Mouse (Mus musculus): ENCODE measurements around the gene Tbx6. TPM values are rescaled to one million over a fixed set of nuclear protein-coding genes. Genes with fewer than 3 reads are reported as not detected.

The Tbx6 gene
- polyA plus RNA-seq (2015; fragmentation: Nextera tagmentation; extraction: Ambion mirVana): 0.90 and 1.3 TPM in 2 replicates

- peak within 1 kb of the TSS; percentile 50 for H3K9ac ChIP-seq (ENCODE audit: low read depth, low read length)
- WGBS (ENCODE audit: insufficient replicate concordance): 19% methylated on average over 22 of the region's 22 CpGs
- no peaks in the 10 kb centered on the region for H3K9me3 ChIP-seq (replicated peaks; ENCODE audit: control insufficient read depth, low read length)
- H3K4me2 ChIP-seq (ENCODE audit: low read depth, low read length): peak within 1 kb of the TSS; percentile 72
- no peaks in the 10 kb centered on the region for H3K27me3 ChIP-seq (ENCODE audit: control insufficient read depth, insufficient read depth, low read depth, low read length)
- no peak for ATAC-seq (ENCODE audit: low read depth)
- H3K4me3 ChIP-seq (ENCODE audit: low read depth, low read length): peak within 1 kb of the TSS; percentile 51
- H3K4me1 ChIP-seq (ENCODE audit: control insufficient read depth, low read depth, low read length): peaks cover 31% of the 10 kb centered on the region
- no peak within 1 kb of the TSS for H3K27ac ChIP-seq (ENCODE audit: low read length)
- H3K36me3 ChIP-seq (ENCODE audit: control insufficient read depth, insufficient read depth): peaks cover 28% of the 10 kb centered on the region
These were observed at the start of gene Tbx6 for GRCm38 (mm10) chr7:126780971-126781635. Gene Tbx6 (plus strand): TSS chr7:126781483.

DNA sequence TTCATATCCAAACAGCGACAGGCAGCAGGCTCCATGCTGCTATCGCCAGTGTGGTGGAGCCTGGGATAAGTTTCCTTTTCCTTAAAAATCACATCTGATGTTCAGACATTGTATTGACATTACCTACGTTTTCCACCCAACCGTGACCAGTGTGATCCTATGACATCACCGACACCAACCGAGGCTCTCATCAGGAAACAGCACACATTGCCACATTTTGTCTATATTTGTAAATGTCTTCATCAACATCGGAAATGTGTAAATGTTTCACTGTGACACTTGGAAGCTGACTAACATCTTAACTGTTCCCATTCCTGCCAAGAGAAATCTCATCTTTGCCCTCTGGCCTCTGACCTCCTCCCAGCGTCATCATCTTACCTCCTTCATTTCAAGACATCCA, 45.2 kb upstream of the Tbx6 start:
- Histone ChIP-seq H3K27me3 (ENCODE audit: control insufficient read depth, insufficient read depth, low read depth, low read length) (no peaks in the 10 kb centered on the region), H3K4me2 (ENCODE audit: low read depth, low read length) (no peak overlapping the region), H3K9me3 (replicated peaks; ENCODE audit: control insufficient read depth, low read length) (no peaks in the 10 kb centered on the region), H3K4me1 (ENCODE audit: control insufficient read depth, low read depth, low read length) (no peaks in the 10 kb centered on the region), H3K27ac (ENCODE audit: low read length) (no peak overlapping the region), H3K36me3 (ENCODE audit: control insufficient read depth, insufficient read depth) (no peaks in the 10 kb centered on the region), H3K4me3 (ENCODE audit: low read depth, low read length) (no peak overlapping the region), H3K9ac (ENCODE audit: low read depth, low read length) (no peak overlapping the region)
- 67% methylated on average over 8 of the region's 8 CpGs for WGBS (ENCODE audit: insufficient replicate concordance)
- no peak for ATAC-seq (ENCODE audit: low read depth)

DNA sequence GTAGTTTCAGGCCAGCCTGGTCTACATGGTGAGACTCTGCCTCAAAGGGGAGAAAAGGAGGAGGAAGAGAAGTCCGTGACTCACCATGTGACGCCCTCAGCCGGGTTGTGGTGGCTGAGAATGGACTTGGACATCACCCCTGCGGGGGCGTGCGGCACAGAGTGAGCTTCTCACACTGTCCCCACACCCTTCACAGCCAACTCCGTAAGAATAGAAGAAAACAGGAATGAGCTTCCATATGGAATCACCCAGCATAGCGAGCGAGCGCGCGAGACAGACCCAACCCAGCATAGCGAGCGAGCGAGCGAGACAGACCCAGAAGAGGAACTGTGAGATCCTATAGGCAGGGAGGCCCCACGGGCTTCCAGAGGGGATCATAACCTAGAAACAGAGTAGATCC, 41.7 kb upstream of the Tbx6 start:
- Histone ChIP-seq H3K9me3 (replicated peaks; ENCODE audit: control insufficient read depth, low read length) (no peaks in the 10 kb centered on the region), H3K36me3 (ENCODE audit: control insufficient read depth, insufficient read depth) (no peaks in the 10 kb centered on the region), H3K9ac (ENCODE audit: low read depth, low read length) (no peak overlapping the region), H3K27ac (ENCODE audit: low read length) (no peak overlapping the region), H3K4me1 (ENCODE audit: control insufficient read depth, low read depth, low read length) (no peaks in the 10 kb centered on the region), H3K4me3 (ENCODE audit: low read depth, low read length) (no peak overlapping the region), H3K27me3 (ENCODE audit: control insufficient read depth, insufficient read depth, low read depth, low read length) (no peaks in the 10 kb centered on the region), H3K4me2 (ENCODE audit: low read depth, low read length) (no peak overlapping the region)
- ATAC-seq (ENCODE audit: low read depth): no peak
- WGBS (ENCODE audit: insufficient replicate concordance): 73% methylated on average over 17 of the region's 17 CpGs

DNA sequence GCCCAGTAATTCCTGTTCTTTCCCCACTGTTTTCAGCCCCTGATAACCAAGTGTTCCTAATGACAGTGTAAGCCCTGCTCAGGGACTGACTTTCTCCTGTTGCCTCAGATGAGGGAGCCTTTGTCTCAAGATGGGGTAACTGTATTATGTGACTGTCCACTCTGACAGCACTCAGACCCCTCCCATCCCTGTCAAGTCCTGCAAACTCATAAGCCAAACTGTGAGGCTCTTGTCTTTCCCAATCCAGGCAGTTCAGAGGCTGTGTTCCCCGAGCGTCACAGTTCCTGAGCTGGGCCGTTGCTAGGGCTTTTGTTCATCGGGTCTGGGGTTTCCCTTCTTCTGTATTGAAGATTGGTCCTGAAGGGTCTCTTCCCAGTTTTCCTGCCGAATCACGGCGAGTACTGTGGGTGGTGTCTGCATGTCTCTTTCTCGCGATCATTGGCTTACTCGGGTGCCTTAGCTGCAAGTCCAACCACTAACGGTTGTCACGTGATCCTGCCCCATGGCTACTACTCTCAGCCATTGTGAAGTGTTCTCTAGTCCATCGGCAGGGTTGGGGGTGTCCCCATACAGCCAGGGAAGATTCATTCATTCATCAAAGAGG, 41.0 kb upstream of the Tbx6 start:
- H3K4me1 ChIP-seq (ENCODE audit: control insufficient read depth, low read depth, low read length): no peaks in the 10 kb centered on the region
- H3K4me3 ChIP-seq (ENCODE audit: low read depth, low read length): no peak overlapping the region
- H3K9ac ChIP-seq (ENCODE audit: low read depth, low read length): no peak overlapping the region
- H3K4me2 ChIP-seq (ENCODE audit: low read depth, low read length): no peak overlapping the region
- no peak for ATAC-seq (ENCODE audit: low read depth)
- WGBS (ENCODE audit: insufficient replicate concordance): 69% methylated on average over 13 of the region's 13 CpGs
- H3K27me3 ChIP-seq (ENCODE audit: control insufficient read depth, insufficient read depth, low read depth, low read length): no peaks in the 10 kb centered on the region
- no peaks in the 10 kb centered on the region for H3K36me3 ChIP-seq (ENCODE audit: control insufficient read depth, insufficient read depth)
- H3K9me3 ChIP-seq (replicated peaks; ENCODE audit: control insufficient read depth, low read length): no peaks in the 10 kb centered on the region
- no peak overlapping the region for H3K27ac ChIP-seq (ENCODE audit: low read length)

DNA sequence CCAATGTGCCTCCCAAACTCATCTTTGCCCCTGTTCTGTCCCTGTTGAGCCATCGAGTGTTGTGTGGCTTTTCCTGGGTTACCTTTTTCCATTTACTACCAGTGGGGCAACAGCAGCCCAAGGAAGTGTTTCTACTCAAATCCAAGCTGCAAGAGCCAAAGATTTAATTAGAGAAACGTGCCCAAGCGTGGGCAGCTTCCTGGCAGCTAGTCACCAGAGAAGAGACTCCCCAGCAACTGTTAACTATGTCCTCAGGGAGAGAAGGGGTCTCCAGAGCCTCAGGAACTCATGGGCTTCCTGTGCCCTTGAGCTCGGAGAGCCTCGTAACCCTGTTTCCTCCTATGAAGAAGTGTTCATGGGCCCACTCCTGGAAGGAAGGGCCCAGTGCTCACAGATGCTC, 40.3 kb upstream of the Tbx6 start:
- H3K4me1 ChIP-seq (ENCODE audit: control insufficient read depth, low read depth, low read length): no peaks in the 10 kb centered on the region
- no peak overlapping the region for H3K27ac ChIP-seq (ENCODE audit: low read length)
- WGBS (ENCODE audit: insufficient replicate concordance): 44% methylated on average over 5 of the region's 5 CpGs
- no peak overlapping the region for H3K4me3 ChIP-seq (ENCODE audit: low read depth, low read length)
- H3K36me3 ChIP-seq (ENCODE audit: control insufficient read depth, insufficient read depth): no peaks in the 10 kb centered on the region
- no peaks in the 10 kb centered on the region for H3K9me3 ChIP-seq (replicated peaks; ENCODE audit: control insufficient read depth, low read length)
- ATAC-seq (ENCODE audit: low read depth): no peak
- no peaks in the 10 kb centered on the region for H3K27me3 ChIP-seq (ENCODE audit: control insufficient read depth, insufficient read depth, low read depth, low read length)
- H3K9ac ChIP-seq (ENCODE audit: low read depth, low read length): no peak overlapping the region
- no peak overlapping the region for H3K4me2 ChIP-seq (ENCODE audit: low read depth, low read length)

GRCm38 (mm10) chr7:126741452-126741851, 39.8 kb upstream of the Tbx6 start:
- H3K4me2 ChIP-seq (ENCODE audit: low read depth, low read length): no peak overlapping the region
- no peak overlapping the region for H3K4me3 ChIP-seq (ENCODE audit: low read depth, low read length)
- no peak overlapping the region for H3K27ac ChIP-seq (ENCODE audit: low read length)
- no peaks in the 10 kb centered on the region for H3K36me3 ChIP-seq (ENCODE audit: control insufficient read depth, insufficient read depth)
- no peaks in the 10 kb centered on the region for H3K4me1 ChIP-seq (ENCODE audit: control insufficient read depth, low read depth, low read length)
- WGBS (ENCODE audit: insufficient replicate concordance): 62% methylated on average over 5 of the region's 5 CpGs
- no peak overlapping the region for H3K9ac ChIP-seq (ENCODE audit: low read depth, low read length)
- no peaks in the 10 kb centered on the region for H3K9me3 ChIP-seq (replicated peaks; ENCODE audit: control insufficient read depth, low read length)
- ATAC-seq (ENCODE audit: low read depth): no peak
- H3K27me3 ChIP-seq (ENCODE audit: control insufficient read depth, insufficient read depth, low read depth, low read length): no peaks in the 10 kb centered on the region

GRCm38 (mm10) chr7:126741964-126742482, 39.3 kb upstream of the Tbx6 start:
- no peak for ATAC-seq (ENCODE audit: low read depth)
- H3K9ac ChIP-seq (ENCODE audit: low read depth, low read length): no peak overlapping the region
- no peak overlapping the region for H3K4me2 ChIP-seq (ENCODE audit: low read depth, low read length)
- 78% methylated on average over 13 of the region's 13 CpGs for WGBS (ENCODE audit: insufficient replicate concordance)
- H3K9me3 ChIP-seq (replicated peaks; ENCODE audit: control insufficient read depth, low read length): no peaks in the 10 kb centered on the region
- no peak overlapping the region for H3K4me3 ChIP-seq (ENCODE audit: low read depth, low read length)
- H3K36me3 ChIP-seq (ENCODE audit: control insufficient read depth, insufficient read depth): no peaks in the 10 kb centered on the region
- no peaks in the 10 kb centered on the region for H3K27me3 ChIP-seq (ENCODE audit: control insufficient read depth, insufficient read depth, low read depth, low read length)
- no peaks in the 10 kb centered on the region for H3K4me1 ChIP-seq (ENCODE audit: control insufficient read depth, low read depth, low read length)
- no peak overlapping the region for H3K27ac ChIP-seq (ENCODE audit: low read length)

- no peaks in the 10 kb centered on the region for H3K36me3 ChIP-seq (ENCODE audit: control insufficient read depth, insufficient read depth)
- H3K4me3 ChIP-seq (ENCODE audit: low read depth, low read length): peak overlapping the region; percentile 33
- WGBS (ENCODE audit: insufficient replicate concordance): 28% methylated on average over 12 of the region's 12 CpGs
- H3K4me2 ChIP-seq (ENCODE audit: low read depth, low read length): peak overlapping the region; percentile 44
- H3K9me3 ChIP-seq (replicated peaks; ENCODE audit: control insufficient read depth, low read length): no peaks in the 10 kb centered on the region
- no peaks in the 10 kb centered on the region for H3K27me3 ChIP-seq (ENCODE audit: control insufficient read depth, insufficient read depth, low read depth, low read length)
- H3K9ac ChIP-seq (ENCODE audit: low read depth, low read length): no peak overlapping the region
- peak; percentile 63 for ATAC-seq (ENCODE audit: low read depth)
- peak overlapping the region; percentile 78 for H3K27ac ChIP-seq (ENCODE audit: low read length)
- peaks cover 8% of the 10 kb centered on the region for H3K4me1 ChIP-seq (ENCODE audit: control insufficient read depth, low read depth, low read length)
These were observed 35.2 kb upstream of the Tbx6 start for GRCm38 (mm10) chr7:126746066-126746465.

- Histone ChIP-seq H3K4me3 (ENCODE audit: low read depth, low read length) (peak overlapping the region; percentile 33), H3K4me1 (ENCODE audit: control insufficient read depth, low read depth, low read length) (peaks cover 8% of the 10 kb centered on the region), H3K9ac (ENCODE audit: low read depth, low read length) (no peak overlapping the region), H3K4me2 (ENCODE audit: low read depth, low read length) (peak overlapping the region; percentile 44), H3K36me3 (ENCODE audit: control insufficient read depth, insufficient read depth) (no peaks in the 10 kb centered on the region), H3K9me3 (replicated peaks; ENCODE audit: control insufficient read depth, low read length) (no peaks in the 10 kb centered on the region), H3K27ac (ENCODE audit: low read length) (peak overlapping the region; percentile 78), H3K27me3 (ENCODE audit: control insufficient read depth, insufficient read depth, low read depth, low read length) (no peaks in the 10 kb centered on the region)
- 7% methylated on average over 6 of the region's 6 CpGs for whole genome bisulfite sequencing (ENCODE audit: insufficient replicate concordance)
- peak; percentile 81 for ATAC-seq (ENCODE audit: low read depth)
These were observed 34.5 kb upstream of the Tbx6 start for GRCm38 (mm10) chr7:126746798-126747197.
